Mouse (Mus musculus) heart, embryonic 14.5 days (tissue): ENCODE results near the gene Kcna5. TPM values are rescaled to one million over a fixed set of nuclear protein-coding genes. Genes with fewer than 3 reads are reported as not detected.
A peak's percentile ranks its signal among the peaks of the same experiment; 100 is the strongest.

Experiments used
- ATAC-seq: fragments of 200-750 bp; cut with Nextera tagmentation; 2 replicates; pipeline ENCODE4 v1.8.0; 2017; ENCODE audit warnings: low read depth, moderate TSS enrichment; ENCODE audit not compliant: insufficient number of reproducible peaks, insufficient read depth, low FRiP score
- H3K27ac ChIP-seq, 2 experiments: fragments of 200-500 bp in 1 of 2; fragments of 300-500 bp in 1 of 2; sonication (generic) in 1 of 2; replicated peaks in 1 of 2; 2 replicates each; pipeline ENCODE4 v1.5.1; 2012 to 2014; ENCODE audit warnings: low read depth in 2 of 2, low read length in 2 of 2, control low read depth in 1 of 2, mild to moderate bottlenecking in 1 of 2, mixed read lengths in 1 of 2; ENCODE audit not compliant: control insufficient read depth in 1 of 2, insufficient read depth in 1 of 2
- H3K27me3 ChIP-seq: fragments of 300-500 bp; sonication (generic); 2 replicates; pipeline ENCODE4 v1.6.1; 2014; ENCODE audit warnings: mild to moderate bottlenecking, low read length, control low read depth; ENCODE audit not compliant: control insufficient read depth, insufficient read depth
- H3K36me3 ChIP-seq: fragments of 300-500 bp; sonication (generic); 2 replicates; pipeline ENCODE4 v1.6.1; 2014; ENCODE audit warnings: mild to moderate bottlenecking, control low read depth, low read length, mixed read lengths; ENCODE audit not compliant: control insufficient read depth, insufficient read depth
- H3K4me1 ChIP-seq, 2 experiments: fragments of 200-500 bp in 1 of 2; fragments of 300-500 bp in 1 of 2; sonication (generic) in 1 of 2; 2 replicates each; pipeline ENCODE4 v1.6.1; 2012 to 2014; ENCODE audit warnings: low read length in 2 of 2, control low read depth in 1 of 2, mixed read lengths in 1 of 2; ENCODE audit not compliant: control insufficient read depth in 2 of 2, insufficient read depth in 2 of 2
- H3K4me2 ChIP-seq: fragments of 300-500 bp; sonication (generic); 2 replicates; pipeline ENCODE4 v1.6.1; 2014; ENCODE audit warnings: mild to moderate bottlenecking, low read length
- H3K4me3 ChIP-seq, 2 experiments: fragments of 200-500 bp in 1 of 2; fragments of 300-500 bp in 1 of 2; sonication (generic) in 1 of 2; 2 replicates each; pipeline ENCODE4 v1.5.1; 2012 to 2014; ENCODE audit warnings: low read length in 2 of 2, mild to moderate bottlenecking in 2 of 2, control low read depth in 1 of 2, low read depth in 1 of 2, moderate library complexity in 1 of 2; ENCODE audit not compliant: control insufficient read depth in 1 of 2, insufficient read depth in 1 of 2
- H3K9ac ChIP-seq: fragments of 300-500 bp; sonication (generic); 2 replicates; pipeline ENCODE4 v1.6.1; 2014; ENCODE audit warnings: mild to moderate bottlenecking, low read length
- H3K9me3 ChIP-seq: fragments of 300-500 bp; sonication (generic); 2 replicates; pipeline ENCODE4 v1.6.1; 2016; ENCODE audit warnings: low read length, control low read depth; ENCODE audit not compliant: control insufficient read depth
- WGBS: fragments of 180-500 bp; shearing (Covaris S2); extraction: QIAGEN DNeasy Blood & Tissue Kit; methylation state at CpG from one replicate; pipeline ENCODE4 v1.1.7; 2014; 5-methylcytosine and 5-hydroxymethylcytosine counted together
- polyA plus RNA-seq: library from polyadenylated mRNA; unstranded; fragments of >200 nt; fragmentation: Nextera tagmentation; extraction: Ambion mirVana; gene quantifications from 2 replicates; pipeline ENCODE4 v1.2.1, GENCODE M21; 2014

Kcna5 gene
- polyA plus RNA-seq, 1 experiment from 2014 or later = 7.6 TPM

GRCm38 (mm10) chr6:126537512-126537911 lies 2.3 kb upstream of the Kcna5 start:
- 0 out of 4 replicates have a peak overlapping the region, but pooled peaks of 1 of the 2 experiments have one; percentile 2 for H3K27ac ChIP-seq
- H3K27me3 ChIP-seq = peaks cover 17% of the 10 kb centered on the region
- H3K9me3 ChIP-seq = no peaks in the 10 kb centered on the region
- no peak for ATAC-seq
- no peak overlapping the region for H3K4me3 ChIP-seq
- 55% methylated on average over 2 of the region's 2 CpGs for WGBS
- H3K4me2 ChIP-seq = no peak overlapping the region
- no peaks in the 10 kb centered on the region for H3K36me3 ChIP-seq
- H3K9ac ChIP-seq = no peak overlapping the region
- H3K4me1 ChIP-seq = peaks cover 23 to 25% of the 10 kb centered on the region in 2 experiments; a peak in 3 of 4 replicates

- H3K9ac ChIP-seq = no peak overlapping the region
- 0 out of 4 replicates have a peak overlapping the region, but pooled peaks of 1 of the 2 experiments have one; percentile 2 for H3K27ac ChIP-seq
- no peaks in the 10 kb centered on the region for H3K9me3 ChIP-seq
- no peak overlapping the region for H3K4me2 ChIP-seq
- H3K4me3 ChIP-seq = no peak overlapping the region
- H3K36me3 ChIP-seq = no peaks in the 10 kb centered on the region
- H3K4me1 ChIP-seq = peaks cover 23 to 30% of the 10 kb centered on the region in 2 experiments; a peak in 3 of 4 replicates
- no peak for ATAC-seq
- H3K27me3 ChIP-seq = peaks cover 17% of the 10 kb centered on the region
- 59% methylated on average over 4 of the region's 4 CpGs for WGBS
These were observed 1.7 kb upstream of the Kcna5 start for GRCm38 (mm10) chr6:126536926-126537325.

DNA sequence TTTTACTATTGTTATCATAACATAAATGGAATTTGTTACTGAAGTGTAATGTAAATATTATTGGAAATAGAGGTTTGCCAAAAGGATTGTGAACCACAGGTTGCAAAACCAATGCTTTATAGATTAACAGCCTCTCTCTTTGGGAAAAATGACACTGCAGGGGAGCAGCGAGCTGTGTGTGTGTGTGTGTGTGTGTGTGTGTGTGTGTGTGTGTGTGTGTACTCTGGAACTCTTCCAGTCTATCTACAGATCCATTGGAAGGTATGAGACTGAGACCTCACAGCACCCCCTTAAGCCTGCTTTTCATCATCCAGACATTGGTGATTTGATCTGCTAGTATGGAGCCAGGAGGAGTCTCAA lies 679 bp upstream of the Kcna5 start:
- no peak overlapping the region for H3K9ac ChIP-seq
- no peak overlapping the region for H3K4me2 ChIP-seq
- no peak overlapping the region for H3K4me3 ChIP-seq
- 20% methylated on average over 1 of the region's 1 CpGs for WGBS
- H3K4me1 ChIP-seq = peaks cover 23 to 30% of the 10 kb centered on the region in 2 experiments; a peak in 3 of 4 replicates
- no peaks in the 10 kb centered on the region for H3K36me3 ChIP-seq
- peak overlapping the region in 1 of 2 experiments; percentile 46; a peak in 2 of 4 replicates for H3K27ac ChIP-seq
- no peaks in the 10 kb centered on the region for H3K9me3 ChIP-seq
- H3K27me3 ChIP-seq = peaks cover 17% of the 10 kb centered on the region
- no peak for ATAC-seq

DNA sequence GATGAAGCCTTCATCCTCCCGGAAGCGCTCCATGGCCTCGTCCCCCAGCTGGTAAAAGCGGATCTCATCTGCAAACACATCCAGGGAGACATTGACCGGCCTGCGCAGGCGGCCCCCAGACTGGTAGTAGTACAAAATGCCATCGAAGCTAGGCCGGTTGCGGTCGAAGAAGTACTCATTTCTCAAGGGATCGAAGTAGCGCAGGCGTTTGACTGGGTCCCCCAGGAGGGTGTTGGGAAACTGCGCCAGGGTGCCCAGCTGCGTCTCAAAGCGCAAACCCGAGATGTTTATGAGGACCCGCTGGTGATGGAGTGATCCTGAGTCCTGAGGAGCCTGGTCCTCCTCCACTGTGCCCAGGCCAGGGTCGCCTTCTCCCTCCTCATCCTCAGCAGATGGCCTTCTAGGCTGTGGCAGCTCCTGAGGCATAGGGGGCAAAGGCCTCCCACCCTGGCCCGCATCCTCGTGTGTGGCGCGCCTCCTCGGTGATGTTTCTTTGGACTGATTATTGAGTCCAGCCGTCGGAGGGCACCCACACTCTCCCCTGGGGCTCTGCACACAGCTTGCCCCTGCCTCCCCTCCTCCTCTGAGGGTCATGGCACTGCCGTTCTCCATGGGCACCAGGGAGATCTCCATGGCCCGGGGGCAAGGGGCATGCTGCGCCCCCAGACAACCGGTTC lies 543 bp downstream of the Kcna5 start:
- Histone ChIP-seq H3K4me2 (peak overlapping the region; percentile 66), H3K9me3 (no peaks in the 10 kb centered on the region), H3K27ac (peak overlapping the region; percentile 29 to 56; a peak in 3 of 4 replicates), H3K4me3 (peak overlapping the region; percentile 36 to 40), H3K27me3 (peaks cover 17% of the 10 kb centered on the region), H3K36me3 (no peaks in the 10 kb centered on the region), H3K4me1 (peaks cover 23 to 30% of the 10 kb centered on the region in 2 experiments; a peak in 3 of 4 replicates), H3K9ac (peak overlapping the region; percentile 60)
- WGBS = 18% methylated on average over 31 of the region's 31 CpGs
- no peak; the same call in 1 of the 2 replicates for ATAC-seq

GRCm38 (mm10) chr6:126531306-126531705 lies 3.9 kb downstream of the Kcna5 start:
- Histone ChIP-seq H3K9ac (no peak overlapping the region), H3K4me1 (peaks cover 22 to 29% of the 10 kb centered on the region in 2 experiments; a peak in 3 of 4 replicates), H3K27ac (no peak overlapping the region), H3K4me2 (no peak overlapping the region), H3K9me3 (no peaks in the 10 kb centered on the region), H3K27me3 (peaks cover 17% of the 10 kb centered on the region), H3K36me3 (no peaks in the 10 kb centered on the region), H3K4me3 (no peak overlapping the region)
- WGBS = 89% methylated on average over 4 of the region's 4 CpGs
- ATAC-seq = no peak

GRCm38 (mm10) chr6:126530019-126530418 lies 5.2 kb downstream of the Kcna5 start:
- no peak overlapping the region for H3K27ac ChIP-seq
- H3K4me1 ChIP-seq = peaks cover 14 to 18% of the 10 kb centered on the region in 2 experiments; a peak in 3 of 4 replicates
- peaks cover 15% of the 10 kb centered on the region for H3K27me3 ChIP-seq
- H3K4me2 ChIP-seq = no peak overlapping the region
- no peak overlapping the region for H3K4me3 ChIP-seq
- no peaks in the 10 kb centered on the region for H3K36me3 ChIP-seq
- no peaks in the 10 kb centered on the region for H3K9me3 ChIP-seq
- H3K9ac ChIP-seq = no peak overlapping the region
- ATAC-seq = no peak
- WGBS = 68% methylated on average over 3 of the region's 3 CpGs

- Histone ChIP-seq H3K27ac (no peak overlapping the region), H3K9me3 (no peaks in the 10 kb centered on the region), H3K36me3 (no peaks in the 10 kb centered on the region), H3K4me2 (no peak overlapping the region), H3K27me3 (no peaks in the 10 kb centered on the region), H3K9ac (no peak overlapping the region), H3K4me1 (peaks cover 2 to 4% of the 10 kb centered on the region in 2 experiments; a peak in 1 of 4 replicates), H3K4me3 (no peak overlapping the region)
- ATAC-seq = no peak
- WGBS = 20% methylated on average over 10 of the region's 10 CpGs
These were observed 20.5 kb downstream of the Kcna5 start for GRCm38 (mm10) chr6:126514720-126515119.
